Mouse (Mus musculus) T-helper 17 cell (primary cell): ENCODE data around the gene Pramef8.
"Not testable (repeated sequence)": the region's sequence is repeated elsewhere in the genome, so short reads cannot be mapped to it uniquely, and the experiment has no call there.

Experiments
- in situ Hi-C, 2 experiments: fragments of 300-600 bp; cut with MboI, MseI; formaldehyde crosslinking; loops; 1 replicate in 1 of 2; 2 replicates in 1 of 2; pipeline ENCODE4 v1.15.1; 2025; ENCODE audit warnings: high pct_unique_total_duplicates in 2 of 2

The Pramef8 gene

DNA sequence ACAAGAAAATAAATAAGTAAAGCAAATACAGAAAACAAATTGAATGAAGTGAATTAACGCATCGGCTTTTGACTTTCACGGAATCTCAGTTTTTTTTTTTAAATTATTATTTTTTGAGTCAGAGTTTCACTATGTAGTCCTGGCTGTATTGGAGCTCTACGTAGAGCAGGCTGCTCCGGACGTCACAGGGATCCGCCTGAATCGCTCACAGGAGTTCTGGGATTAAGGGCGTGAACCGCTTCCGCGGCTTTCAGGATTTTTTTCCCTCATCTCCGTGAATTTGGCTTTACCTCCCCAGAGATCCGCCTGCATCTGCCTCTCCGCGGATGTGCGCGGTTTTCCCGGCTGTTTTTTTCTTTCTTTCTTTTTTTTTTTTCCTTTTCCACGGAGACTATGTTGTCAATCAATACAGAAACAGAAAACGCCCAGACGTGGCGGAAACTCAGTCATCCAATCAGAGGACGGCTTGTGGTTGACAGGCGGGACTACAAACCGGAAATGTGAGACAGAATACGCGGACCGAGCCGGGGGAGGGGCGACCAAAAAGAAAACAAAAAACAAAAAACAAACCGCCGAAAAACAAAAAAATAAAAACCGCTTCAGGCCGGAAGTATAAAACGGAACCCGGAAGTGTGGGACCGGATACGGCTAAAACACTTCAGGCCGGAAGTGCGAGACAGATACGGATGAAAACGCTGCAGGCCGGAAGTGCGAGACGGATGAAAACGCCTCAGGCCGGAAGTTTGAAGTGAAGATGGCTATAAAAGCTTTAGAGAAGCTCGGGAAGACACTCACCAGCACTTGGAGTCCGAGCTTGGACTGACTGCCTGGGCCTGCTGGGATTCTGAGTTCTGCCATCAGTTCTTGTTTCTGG is at the start of gene Pramef8:
Gene Pramef8 (plus strand): TSS at position 208 of the 874 bp plus-strand sequence.
- in situ Hi-C loops: loop anchor here in 1 of 2 experiments (10.0 kb wide), 1 partner anchor 298 kb away; no protein-coding TSS in a partner anchor

GRCm38 (mm10) chr4:143366415-143367041 is 45.7 kb upstream of the Pramef8 start:
- in situ Hi-C loops: loop anchor here (25.0 kb wide), 2 partner anchors 954 to 1496 kb away; no protein-coding TSS in a partner anchor

- in situ Hi-C loops: no loop called here
These were observed 32.7 kb upstream of the Pramef8 start for GRCm38 (mm10) chr4:143379480-143379879.

DNA sequence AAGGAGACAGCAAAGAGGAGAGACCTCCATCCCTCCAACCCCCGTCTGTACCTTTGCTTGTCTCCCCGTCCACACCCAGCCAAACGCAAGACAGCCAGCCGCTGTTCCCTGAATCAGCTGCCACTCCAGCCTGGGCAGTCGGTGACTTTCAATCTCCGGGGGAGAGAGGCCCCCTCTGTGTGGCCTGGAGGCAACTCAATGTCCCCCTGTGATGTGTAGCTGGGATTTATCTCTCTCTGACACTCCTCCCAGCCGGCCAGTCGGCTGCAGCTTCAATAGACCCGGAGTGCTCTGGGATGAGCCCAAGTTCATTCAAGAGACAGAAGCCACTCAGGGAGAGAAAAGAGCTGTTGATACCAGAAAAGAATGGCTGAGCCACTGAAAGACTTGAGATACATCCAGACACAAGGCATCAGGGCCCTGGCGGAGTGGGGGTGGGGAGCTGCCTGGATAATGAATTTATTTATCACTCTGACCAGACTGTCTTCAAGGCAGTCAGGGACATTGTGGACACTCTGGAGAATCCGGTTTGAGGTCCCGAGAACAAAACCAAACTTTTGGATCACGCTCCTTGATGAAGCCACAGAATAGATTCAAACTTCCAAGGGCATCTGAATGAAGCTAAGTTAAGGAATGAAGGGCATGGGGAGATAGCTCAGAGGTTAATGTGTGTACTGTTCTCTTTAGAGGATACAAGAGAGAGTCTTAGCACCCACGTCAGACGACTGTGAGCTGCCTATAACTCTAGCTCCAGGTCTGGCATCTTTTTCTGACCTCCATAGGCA is 32.1 kb upstream of the Pramef8 start:
- in situ Hi-C loops: no loop called here

DNA sequence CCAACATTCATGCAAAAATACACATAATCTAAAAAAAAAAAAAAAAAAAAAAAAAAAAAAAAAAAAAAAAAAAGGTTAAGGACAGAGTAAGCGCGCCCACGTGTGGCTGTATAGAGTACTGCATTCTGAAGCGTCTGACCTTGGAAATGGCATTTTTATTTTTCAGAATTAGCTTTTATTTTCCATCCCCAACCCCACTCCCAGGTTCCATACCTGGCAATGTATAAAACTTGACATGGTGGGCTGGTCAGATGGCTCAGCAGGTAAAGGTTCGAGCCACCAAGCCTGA is 31.6 kb upstream of the Pramef8 start:
- in situ Hi-C loops: no loop called here

- in situ Hi-C loops: no loop called here
These were observed 30.1 kb upstream of the Pramef8 start for GRCm38 (mm10) chr4:143382163-143382562.

GRCm38 (mm10) chr4:143383646-143384045 is 28.6 kb upstream of the Pramef8 start:
- in situ Hi-C loops: no loop called here

DNA sequence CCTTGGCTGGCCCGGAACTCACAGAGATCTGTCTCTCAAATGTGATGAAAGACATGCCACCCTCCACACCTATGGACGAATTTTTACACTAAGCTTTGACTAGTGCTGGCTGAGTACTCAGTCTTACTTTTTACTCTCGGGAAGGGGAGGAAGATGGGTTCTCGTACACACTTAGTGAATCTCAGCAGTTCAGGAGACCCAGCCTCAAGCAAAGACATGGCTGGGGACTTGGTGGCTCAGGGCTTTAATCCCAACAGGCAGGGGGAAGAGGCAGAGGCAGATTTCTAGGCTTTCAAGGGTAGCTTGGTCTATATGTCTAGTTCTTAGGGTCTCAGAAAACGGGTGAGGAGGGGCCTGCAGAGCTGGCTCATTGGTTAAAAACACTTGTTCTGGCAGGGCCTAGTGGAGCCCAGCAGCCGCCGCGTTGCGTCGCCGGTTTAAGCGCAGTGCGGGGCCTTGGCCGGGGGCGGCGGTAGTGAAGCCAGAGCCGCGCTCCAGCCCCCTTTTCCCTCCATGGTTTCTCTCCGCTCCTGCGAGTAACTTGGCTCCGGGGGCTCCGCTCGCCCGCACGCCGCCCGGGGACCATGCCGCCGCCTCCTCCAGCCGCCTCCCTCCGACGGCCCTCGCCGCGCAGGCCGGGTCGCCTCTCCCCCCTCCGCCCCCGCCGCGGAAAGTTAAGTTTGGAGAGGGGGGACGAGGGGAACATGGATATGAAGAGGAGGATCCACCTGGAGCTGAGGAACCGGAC is 23.1 kb upstream of the Pramef8 start:
- in situ Hi-C loops: no loop called here

- in situ Hi-C loops: loop anchor here in 1 of 2 experiments (10.0 kb wide), 1 partner anchor 1749 kb away; no protein-coding TSS in a partner anchor
These were observed 18.0 kb upstream of the Pramef8 start, which contains the start of gene Pramel1 for GRCm38 (mm10) chr4:143394181-143394580. Pramel1 (plus strand) TSS chr4:143394428.

- in situ Hi-C loops: loop anchor here in 1 of 2 experiments (10.0 kb wide), 1 partner anchor 297 kb away; no protein-coding TSS in a partner anchor
These were observed 534 bp upstream of the Pramef8 start for GRCm38 (mm10) chr4:143411566-143412218.

- in situ Hi-C loops: loop anchor here in 1 of 2 experiments (10.0 kb wide), 1 partner anchor 299 kb away; no protein-coding TSS in a partner anchor
These were observed 1.4 kb downstream of the Pramef8 start for GRCm38 (mm10) chr4:143413621-143414020.

DNA sequence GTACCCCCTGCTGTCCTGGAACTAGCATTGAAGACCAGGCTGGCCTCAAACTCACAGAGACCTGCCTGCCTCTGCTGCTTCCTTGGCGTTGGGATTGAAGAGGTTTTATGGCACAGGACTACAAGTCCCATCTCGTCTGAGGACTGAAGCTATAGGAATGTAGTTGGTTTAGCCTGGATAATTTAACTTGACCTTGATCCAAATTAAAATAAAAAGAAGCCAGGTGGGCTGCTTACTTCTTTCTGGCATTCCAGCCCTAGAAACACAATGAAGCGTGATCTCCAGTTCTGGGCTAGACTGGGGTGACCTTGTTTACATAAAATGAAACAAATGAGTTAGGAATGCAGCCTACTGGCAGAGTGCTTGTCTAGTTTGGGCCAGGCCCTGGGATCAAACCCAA is 1.9 kb downstream of the Pramef8 start:
- in situ Hi-C loops: loop anchor here in 1 of 2 experiments (10.0 kb wide), 1 partner anchor 299 kb away; no protein-coding TSS in a partner anchor

DNA sequence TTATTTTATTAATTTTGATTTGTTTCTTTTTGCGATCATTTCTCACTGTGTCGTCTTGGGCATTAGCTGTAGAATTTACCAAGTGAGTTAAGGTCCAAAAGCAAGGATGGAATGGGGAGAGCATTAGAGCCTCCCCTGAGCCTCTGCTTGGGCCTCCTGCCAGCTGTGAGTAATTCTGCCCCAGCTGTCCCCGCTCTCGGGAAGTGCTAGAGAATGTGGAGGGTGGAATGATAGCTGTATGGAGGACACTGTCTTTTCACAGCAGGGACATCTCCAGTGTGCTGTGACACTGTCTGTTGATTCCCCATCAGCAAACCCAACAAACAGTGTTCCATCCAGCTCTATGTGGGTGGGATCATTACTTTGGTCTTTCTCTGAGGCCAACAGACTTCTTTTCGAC is 14.5 kb downstream of the Pramef8 start:
- in situ Hi-C loops: not testable (repeated sequence)

DNA sequence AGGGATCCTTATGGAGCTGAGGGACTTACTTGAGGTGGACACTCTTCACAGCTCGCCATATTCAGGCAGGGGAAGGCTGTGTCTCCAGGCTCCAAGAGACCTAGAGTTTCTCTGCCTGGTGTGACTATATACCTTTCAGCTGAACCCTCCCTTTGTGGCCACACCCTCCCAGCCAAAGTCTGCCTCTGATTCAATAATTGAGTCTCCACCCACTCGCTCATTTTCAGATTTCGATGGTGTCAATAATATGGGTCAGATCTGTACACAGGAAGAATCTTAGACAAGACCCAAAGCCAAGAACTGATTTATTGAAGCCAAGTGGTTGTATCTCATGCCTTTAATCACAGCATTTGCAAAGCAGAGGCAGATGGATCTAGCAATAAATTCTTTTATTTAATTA is 38.0 kb downstream of the Pramef8 start, which contains the start of gene Oog4:
Gene Oog4 (minus strand): TSS at position 101 of the 400 bp plus-strand sequence.
- in situ Hi-C loops: no loop called here
